Mouse (Mus musculus): ENCODE measurements around the gene Ndufs1.
A peak's percentile ranks its signal among the peaks of the same experiment; 100 is the strongest.
"Not testable (repeated sequence)": the region's sequence is repeated elsewhere in the genome, so short reads cannot be mapped to it uniquely, and the experiment has no call there.

Gene Ndufs1

DNA sequence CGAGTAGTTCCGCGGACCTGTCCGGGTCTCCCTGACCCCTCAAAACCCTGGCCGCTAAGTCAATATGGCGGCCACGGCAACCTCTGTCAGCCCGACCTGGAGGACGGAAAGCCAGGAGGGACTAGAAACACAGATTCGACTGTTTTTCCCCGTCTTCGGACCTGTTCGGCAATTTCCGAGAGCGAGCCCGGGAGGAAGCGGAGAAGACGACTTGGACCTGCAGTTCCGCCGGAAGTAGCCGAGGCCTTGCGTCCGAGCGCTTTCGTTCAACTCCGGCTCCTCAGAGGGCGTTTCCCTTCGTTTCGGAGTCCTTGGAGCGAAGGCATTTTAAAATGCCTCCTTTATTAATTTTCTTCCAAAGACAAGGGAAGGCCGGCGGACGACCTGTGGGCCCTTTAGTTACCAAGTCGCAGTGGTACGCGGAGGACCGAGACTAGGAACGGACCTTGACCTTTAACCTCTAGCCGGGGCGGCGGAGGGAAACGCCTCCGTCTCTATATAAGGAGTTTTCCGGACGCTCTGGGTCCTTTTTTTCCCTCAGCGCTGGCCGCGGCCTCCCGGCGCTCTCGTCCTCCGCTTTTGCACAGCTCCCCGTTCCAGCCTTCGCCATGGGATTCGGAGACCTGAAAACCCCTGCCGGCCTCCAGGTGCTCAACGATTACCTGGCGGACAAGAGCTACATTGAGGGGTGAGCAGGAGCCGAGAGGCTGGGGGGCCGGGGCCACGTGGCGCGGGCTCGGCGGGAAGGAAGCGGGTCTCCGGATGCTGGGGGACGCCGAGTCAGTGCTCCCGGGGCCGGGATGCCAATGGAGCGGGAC, at the start of gene Ndufs1, which contains the start of gene Eef1b2:
Ndufs1 (minus strand) TSS at position 230 of the 818 bp plus-strand sequence.
Eef1b2 (plus strand) TSS at position 222 of the 818 bp plus-strand sequence.
- DNase-seq = peak; percentile 97 to 98

GRCm38 (mm10) chr1:63225890-63226289, 49.3 kb upstream of the Ndufs1 start:
- DNase-seq = no peak

DNA sequence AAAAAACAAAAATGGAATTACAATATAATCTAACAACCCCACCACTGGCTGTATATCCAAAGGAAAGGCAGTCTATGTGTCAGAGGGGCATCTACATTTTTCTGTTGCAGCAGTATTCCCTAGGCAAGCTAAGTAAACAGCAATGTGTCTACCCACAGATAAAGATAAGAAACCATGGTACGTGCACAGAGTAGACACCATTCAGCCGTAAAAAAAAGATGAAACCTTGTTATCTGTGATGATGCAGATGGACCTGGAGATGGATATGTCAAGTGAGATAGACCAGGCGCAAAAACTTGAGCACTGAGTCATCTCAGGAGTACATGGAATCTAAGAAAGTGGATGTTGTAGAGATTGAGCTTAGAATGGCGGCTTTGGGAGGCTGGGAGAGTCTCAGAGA, 48.4 kb upstream of the Ndufs1 start:
- DNase-seq = no peak

GRCm38 (mm10) chr1:63219277-63219676, 42.6 kb upstream of the Ndufs1 start:
- no peak for DNase-seq

- no peak for DNase-seq
These were observed 38.0 kb upstream of the Ndufs1 start for GRCm38 (mm10) chr1:63214631-63215030.

DNA sequence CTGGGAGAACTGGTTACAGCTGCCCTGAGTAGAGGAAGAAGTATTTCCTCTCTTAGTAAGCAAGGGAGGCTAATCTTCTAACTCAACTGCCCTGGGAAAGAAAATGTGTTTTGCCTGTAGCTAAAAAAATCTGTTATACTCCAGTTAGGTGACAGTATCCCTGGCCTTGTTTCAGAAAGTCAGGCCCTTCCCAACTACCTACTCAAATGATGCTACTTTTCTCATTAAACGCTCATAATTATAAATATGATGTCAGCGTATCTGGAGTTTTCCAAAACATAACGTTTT, 37.6 kb upstream of the Ndufs1 start, which contains the start of gene Gpr1:
Gpr1 (minus strand) TSS at position 273 of the 288 bp plus-strand sequence.
- DNase-seq = no peak

GRCm38 (mm10) chr1:63213478-63214270, 37.0 kb upstream of the Ndufs1 start:
- DNase-seq = no peak

- DNase-seq = no peak
These were observed 33.4 kb upstream of the Ndufs1 start for GRCm38 (mm10) chr1:63209861-63210529.

- no peak for DNase-seq
These were observed 31.0 kb upstream of the Ndufs1 start for GRCm38 (mm10) chr1:63207607-63208006.

GRCm38 (mm10) chr1:63204660-63205394, 28.2 kb upstream of the Ndufs1 start:
- DNase-seq = no peak

GRCm38 (mm10) chr1:63203950-63204659, 27.5 kb upstream of the Ndufs1 start:
- peak; percentile 44 to 67 for DNase-seq

DNA sequence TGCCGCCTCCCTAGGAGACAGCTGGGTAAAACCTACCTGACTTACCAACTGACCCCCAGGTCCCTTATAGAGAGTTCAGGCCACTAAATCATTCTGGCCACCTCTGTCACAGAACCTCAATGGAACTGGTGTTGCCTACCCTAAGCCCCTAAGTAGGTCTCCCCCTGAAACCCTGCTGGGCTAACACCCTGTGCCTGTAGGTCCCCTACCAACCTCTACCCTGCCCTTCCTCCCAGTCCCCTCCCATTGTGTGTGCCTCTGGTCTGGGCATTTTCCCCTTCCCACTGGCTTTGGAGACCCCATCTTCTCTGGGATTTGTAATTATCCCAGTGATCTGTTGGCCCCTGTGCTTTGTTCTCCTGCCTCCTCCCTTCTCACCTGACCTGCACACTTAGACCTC, 26.8 kb upstream of the Ndufs1 start:
- no peak for DNase-seq

DNA sequence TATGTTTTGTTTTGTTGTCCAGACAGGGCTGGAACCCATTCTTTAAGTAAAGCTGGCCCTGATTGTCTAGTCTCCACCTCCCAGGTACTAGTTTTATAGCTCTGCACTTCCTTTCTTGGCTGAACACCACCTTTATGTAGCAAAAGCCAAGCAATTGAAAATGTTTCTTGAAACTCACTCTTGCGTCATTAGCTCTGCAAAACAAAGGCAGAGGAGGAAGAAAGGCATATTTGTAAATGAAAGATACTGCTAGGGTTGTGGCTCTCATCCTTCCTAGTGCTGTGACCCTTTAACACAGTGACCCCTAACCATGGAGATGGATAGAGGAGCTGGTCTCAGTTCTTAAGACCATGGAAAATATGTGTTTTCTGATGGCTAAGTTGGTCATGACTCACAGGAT, 25.0 kb upstream of the Ndufs1 start:
- no peak for DNase-seq

DNA sequence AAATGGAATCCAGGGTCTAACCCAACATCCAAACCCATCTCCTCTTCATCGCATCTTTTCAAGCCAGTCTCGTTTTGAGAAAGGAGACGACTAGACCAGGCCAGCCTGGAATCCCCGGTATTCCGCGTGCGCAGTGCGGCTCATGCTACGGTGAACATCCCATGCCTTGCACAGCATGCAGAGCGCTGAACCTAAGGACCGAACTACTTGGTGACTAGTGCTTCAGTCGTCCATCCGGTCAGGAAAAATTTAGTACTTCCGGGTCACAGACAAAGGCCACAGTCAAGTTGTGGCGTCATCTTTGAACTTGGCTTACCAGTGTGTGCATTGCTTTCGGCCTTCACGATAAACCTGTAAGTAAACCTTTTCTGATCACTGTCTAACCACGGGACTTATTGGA, 23.7 kb upstream of the Ndufs1 start:
- DNase-seq = no peak

GRCm38 (mm10) chr1:63199387-63199786, 22.8 kb upstream of the Ndufs1 start:
- no peak for DNase-seq

GRCm38 (mm10) chr1:63195848-63196512, 19.3 kb upstream of the Ndufs1 start:
- peak; percentile 24 to 32 for DNase-seq

- peak in 1 of 2 experiments; percentile 13 for DNase-seq
These were observed 15.9 kb upstream of the Ndufs1 start for GRCm38 (mm10) chr1:63192306-63193065.

- peak; percentile 53 to 63 for DNase-seq
These were observed 14.2 kb upstream of the Ndufs1 start for GRCm38 (mm10) chr1:63190851-63191250.

DNA sequence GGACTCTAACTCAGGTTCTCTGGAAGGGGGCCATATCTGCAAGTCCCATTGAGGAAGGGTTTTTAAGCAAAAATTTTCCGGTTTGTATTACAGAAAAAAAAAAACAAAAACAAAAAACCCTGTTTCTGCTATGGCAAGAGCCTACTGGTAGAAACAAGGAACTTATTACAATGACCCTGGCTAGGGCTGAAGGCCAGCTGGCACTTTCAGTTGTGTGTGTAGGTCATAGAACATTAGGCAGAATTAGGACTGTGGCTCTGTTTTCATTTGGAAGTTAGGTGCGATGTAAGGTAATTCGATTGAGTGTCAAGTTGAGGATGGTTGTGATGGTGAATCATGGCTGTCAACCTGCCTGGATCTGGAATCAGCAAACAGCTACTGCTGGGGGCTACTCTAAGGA, 11.9 kb upstream of the Ndufs1 start:
- no peak for DNase-seq

DNA sequence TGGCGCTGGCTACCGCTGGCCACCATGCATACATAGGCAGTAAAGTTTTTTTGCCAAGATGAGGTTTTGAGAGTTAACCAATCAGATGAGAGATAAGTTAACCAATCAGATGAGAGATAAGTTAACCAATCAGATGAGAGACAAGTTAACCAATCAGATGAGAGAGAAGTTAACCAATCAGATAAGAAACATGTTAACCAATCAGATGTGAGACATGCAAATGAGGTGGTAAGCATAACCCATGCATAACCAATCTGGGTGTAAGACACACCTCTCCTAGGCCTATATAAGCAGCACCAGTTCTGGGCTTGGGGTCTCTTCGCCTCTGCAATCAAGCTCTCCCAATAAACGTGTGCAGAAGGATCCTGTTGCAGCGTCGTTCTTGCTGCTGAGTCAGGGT, 8.8 kb upstream of the Ndufs1 start:
- DNase-seq = not testable (repeated sequence)
